Mouse (Mus musculus) kidney, adult 2 months (tissue): ENCODE measurements around the gene Chdh.

Experiments used
- CTCF ChIP-seq: fragments of 200-500 bp; conservative IDR thresholded peaks from 2 replicates; pipeline ENCODE4 v1.5.1; 2011; ENCODE audit warnings: low read depth, mild to moderate bottlenecking, control low read depth, low read length, moderate library complexity, mixed read lengths; ENCODE audit not compliant: insufficient read depth, insufficient read length
- POLR2A ChIP-seq: fragments of 200-500 bp; IDR thresholded peaks from one replicate; pipeline ENCODE4 v1.6.1; 2011; ENCODE audit warnings: low read depth, low read length, control low read depth

GRCm38 (mm10) chr14:29980447-29981205 is 28.2 kb upstream of the Chdh start:
- TF ChIP-seq CTCF: peak; percentile 63
- no peak for TF ChIP-seq POLR2A
